Mouse (Mus musculus) hindlimb bud, embryonic 11.5 days (tissue): ENCODE data around the gene Ckm.

Source experiments
- DNase-seq: peaks from one replicate; pipeline ENCODE4 v3.0.0-alpha.2; 2012; ENCODE audit warnings: low read depth, low spot score; ENCODE audit errors: extremely low spot score

Gene Ckm

GRCm38 (mm10) chr7:19464367-19465307 lies 60.1 kb downstream of the Ckm start:
- no peak for DNase-seq

GRCm38 (mm10) chr7:19466602-19467145 lies 62.1 kb downstream of the Ckm start:
- no peak for DNase-seq

- DNase-seq = no peak
These were observed 63.1 kb downstream of the Ckm start for GRCm38 (mm10) chr7:19467638-19468037.

GRCm38 (mm10) chr7:19468279-19468678 lies 63.7 kb downstream of the Ckm start:
- no peak for DNase-seq

GRCm38 (mm10) chr7:19469404-19469803 lies 64.8 kb downstream of the Ckm start:
- DNase-seq = no peak

- no peak for DNase-seq
These were observed 65.7 kb downstream of the Ckm start for GRCm38 (mm10) chr7:19470308-19470707.

GRCm38 (mm10) chr7:19472403-19472802 lies 67.8 kb downstream of the Ckm start:
- no peak for DNase-seq
